Mouse (Mus musculus) gastrocnemius, adult 18-20 months (tissue): ENCODE measurements at regions not wholly inside any gene's neighbourhood (a gene's known extent, or its start where the extent isn't known, plus 50 kb on each side); places are given as distances from the start of the nearest gene placed in this dataset.

Experiments used
- DNase-seq: peaks from one replicate; pipeline ENCODE4 v3.0.0; 2021; ENCODE audit warnings: low spot score

DNA sequence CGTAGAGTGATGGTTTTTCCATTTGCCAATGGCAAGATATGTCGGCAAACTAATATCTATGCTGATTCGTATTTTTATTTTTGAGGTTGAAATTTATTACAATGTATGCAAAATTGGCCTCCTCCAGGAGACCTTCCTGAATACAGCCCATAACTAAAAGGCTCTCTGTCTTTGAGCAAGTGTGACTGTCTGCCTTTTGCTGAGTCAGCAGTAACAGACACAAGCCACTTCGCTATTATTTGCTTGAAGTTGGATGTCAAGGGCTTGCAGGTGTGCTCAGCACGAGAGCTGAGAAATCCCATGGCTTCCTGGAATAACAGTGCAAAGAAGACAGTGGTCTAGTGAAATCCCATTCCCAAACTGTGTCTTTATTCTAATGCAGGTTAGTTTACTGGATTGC lies 56.9 kb downstream of the Dmrt2 start:
- DNase-seq, result no peak

DNA sequence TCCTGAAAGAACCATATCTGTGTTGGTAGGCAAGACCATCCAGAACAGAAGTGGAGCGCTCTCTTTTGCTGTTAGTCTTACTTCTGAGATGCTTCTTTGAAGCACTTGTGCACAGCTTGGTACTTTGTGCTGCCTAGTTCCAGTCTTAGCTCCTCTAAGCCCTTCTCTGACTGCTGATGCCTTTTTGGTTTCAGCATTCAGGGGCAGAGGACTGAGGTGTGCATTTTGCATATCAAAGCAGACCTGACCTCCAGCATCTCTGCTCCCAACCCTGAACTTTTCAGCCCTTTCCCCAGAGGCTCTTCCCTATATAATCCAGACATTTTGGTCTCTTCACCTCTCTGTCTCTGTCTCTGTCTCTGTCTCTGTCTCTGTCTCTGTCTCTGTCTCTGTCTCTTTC lies 57.4 kb downstream of the Dmrt2 start:
- DNase-seq, result no peak

DNA sequence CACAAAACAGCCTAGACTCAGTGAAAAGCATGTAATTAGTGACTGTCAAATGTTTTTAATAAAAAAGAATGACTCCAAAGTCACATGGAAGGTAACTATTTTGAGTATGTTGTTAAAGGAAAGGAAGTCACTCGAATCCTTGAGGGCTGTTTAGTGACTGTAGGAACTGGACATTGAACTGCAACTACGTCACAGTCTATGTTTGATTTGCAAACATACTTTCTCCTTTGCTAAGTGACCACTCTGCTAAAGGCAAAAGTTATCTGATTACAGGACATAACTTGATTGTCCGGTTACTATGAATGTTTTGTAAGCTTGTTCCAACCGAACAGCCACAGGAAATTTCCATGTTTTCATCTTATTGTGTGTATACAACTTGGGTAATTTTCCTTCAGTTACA lies 106.2 kb downstream of the Dmrt2 start:
- DNase-seq, result no peak

DNA sequence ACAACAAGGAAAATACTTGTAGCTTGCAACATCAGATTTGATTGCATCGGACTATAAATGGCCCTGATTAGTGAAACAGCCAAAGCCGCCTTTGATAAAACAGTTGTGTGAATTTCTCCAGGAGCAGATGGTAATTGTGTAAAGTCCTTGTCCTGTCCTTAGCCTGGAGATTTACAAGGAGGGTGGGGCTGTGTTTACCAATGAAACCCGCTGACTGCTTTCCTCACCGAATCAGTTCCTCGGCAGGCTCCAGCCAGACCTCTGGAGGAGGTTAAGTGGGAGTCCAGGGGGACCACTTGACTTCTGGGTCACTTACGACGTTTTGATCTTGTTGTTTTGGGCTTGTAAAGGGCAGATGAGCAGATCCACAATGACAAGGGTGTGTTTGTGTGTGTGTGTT lies 107.1 kb downstream of the Dmrt2 start:
- no peak for DNase-seq

DNA sequence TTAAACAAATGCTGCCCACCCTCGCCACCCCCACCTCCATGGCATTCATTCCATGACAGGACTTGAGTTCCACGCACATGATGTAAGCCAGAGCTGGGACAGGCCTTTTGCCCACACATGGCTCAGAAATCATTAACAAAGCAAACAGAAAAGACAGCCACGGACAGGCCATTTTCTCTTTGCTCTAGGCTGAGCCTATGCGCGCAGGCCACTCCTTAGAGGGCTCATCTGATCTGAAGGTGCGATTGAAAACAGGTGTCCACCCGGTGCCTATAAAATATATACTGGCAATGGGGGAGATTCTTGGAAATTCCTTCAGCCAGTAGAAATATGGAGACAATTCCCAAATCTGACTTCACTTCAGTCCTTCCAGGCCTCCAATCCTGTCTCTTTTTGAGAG lies 109.1 kb downstream of the Dmrt2 start:
- DNase-seq, result no peak

DNA sequence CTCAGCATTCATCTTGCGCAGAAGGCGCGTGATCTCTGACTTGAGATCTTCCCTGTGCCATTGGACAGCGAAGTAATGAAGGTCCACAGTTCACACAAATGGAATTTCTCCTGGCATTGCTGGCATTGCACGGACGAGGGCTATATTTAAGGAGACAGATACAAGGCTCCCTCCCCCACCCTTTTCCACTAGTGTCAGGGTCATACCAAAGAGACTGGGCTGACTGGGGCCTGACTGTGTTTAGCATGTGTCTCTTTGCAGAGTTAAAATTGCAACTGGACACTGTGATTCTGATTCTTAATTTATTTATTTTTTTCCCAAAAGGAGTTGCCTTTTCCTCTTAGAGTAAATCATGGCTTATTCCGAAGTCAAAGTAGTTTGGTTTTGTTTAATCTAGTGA lies 130.5 kb downstream of the Dmrt2 start:
- no peak for DNase-seq

DNA sequence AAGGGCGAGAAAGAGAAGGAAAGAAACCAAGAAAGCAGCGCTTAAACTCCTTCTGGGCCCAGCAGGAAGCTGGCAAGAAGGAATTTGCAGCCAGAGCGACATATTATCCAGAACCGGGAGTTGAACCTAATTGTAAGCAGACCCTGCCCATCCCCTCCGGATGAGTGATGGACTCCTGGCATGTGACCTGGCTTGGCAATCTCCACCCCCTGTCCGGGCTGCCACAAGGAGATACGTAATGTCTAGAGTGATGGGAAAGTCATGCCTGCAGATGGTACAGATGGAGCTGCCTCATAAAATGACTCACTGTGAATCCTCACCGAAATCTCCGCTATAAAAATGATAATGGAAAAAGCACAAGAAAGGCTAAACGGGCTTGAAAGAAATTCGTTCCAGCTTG lies 133.1 kb downstream of the Dmrt2 start:
- DNase-seq, result no peak

DNA sequence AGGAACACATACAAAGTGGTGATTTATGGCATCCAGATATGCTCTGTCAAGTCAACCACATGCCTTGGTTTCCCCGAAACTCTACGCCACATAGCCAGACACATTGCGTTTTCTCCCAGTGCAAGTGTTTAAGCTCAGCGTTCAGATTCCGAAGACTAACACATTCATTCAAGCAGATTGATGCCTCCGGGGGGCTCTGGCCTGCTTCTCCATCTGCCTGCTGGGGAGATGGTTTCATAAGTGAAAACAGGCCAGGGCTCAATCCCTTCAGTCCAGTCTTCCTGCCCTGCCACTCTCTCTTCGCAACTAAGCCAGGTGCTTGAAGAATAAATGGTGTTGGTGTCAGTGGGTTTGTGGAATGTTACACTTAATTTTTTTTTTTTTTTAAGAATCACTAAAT lies 141.4 kb downstream of the Dmrt2 start:
- no peak for DNase-seq

DNA sequence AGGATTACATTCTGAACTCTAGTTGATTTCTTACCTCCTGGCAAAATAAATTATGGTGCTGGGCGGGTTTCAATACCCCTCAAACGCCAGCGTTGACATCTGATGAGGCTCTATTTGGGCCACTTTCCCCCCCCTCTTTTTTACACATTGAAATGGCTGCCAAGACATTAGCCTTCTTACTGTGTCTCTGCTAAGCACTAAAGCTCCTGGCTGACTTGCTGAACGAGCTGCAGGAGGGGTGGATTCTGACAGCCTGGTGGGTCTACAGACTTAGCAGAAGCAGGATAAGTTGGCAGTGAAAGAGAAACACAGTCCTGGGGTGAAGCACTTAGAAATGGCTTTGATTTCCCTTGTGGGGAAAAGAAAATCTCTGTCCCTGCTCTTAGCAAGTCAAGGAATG lies 172.9 kb downstream of the Dmrt2 start:
- no peak for DNase-seq

DNA sequence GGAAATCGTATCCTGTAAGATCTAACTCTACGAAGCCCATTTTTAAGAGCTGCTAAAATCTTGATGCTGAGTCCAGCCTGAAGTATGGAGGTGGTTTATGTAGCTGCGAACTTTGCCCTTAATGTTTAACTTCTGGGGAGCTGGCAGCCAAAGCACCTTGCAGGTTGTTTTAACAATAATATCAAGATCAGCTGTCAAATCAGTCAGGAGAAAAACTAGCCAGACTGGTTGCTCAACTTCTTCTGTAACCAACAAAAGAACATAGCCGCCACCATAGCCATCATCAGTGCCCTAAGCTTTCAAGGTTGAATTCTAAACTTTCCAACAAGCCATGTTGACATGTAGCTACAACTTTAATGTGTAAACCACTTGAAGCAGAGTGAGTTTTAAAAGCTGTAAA lies 184.1 kb downstream of the Dmrt2 start:
- DNase-seq, result no peak

DNA sequence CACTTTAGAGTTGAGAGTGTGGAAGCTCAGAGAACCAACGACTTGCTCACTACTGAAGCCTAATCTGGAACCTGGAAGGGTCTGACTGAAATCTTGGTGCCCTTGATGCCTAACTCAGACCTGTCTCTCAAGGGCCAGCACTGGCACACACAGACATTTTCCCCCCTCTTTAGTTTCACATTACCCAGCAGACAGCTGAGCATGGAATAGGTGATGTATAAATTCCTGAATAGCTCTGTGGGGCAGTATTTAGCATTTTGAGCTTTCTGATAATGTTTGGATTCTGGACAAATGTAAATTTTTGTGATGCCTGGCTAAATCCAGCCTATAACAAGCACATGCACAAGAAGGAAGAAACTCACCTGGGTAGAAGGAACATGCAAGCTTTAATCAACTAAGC lies 191.1 kb downstream of the Dmrt2 start:
- DNase-seq, result no peak

DNA sequence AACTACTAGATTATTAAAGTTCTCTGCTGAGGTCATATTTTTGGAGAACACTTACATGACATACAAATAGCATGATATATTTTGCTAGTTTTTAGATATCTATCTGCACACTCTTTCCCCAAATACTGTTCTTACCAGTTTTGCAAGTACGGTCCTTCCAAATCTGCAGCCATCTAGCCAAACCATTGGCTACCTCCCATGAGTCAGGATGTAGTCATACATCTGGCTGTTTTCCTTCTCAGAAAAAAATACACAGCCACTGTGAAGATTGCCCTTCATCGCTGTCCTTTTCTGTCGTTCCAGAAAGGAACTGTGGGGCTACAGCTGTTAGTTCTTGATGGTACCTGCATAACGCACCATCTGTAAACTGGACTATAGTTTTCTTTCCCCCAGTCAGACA lies 234.5 kb downstream of the Dmrt2 start:
- peak; percentile 32 for DNase-seq

DNA sequence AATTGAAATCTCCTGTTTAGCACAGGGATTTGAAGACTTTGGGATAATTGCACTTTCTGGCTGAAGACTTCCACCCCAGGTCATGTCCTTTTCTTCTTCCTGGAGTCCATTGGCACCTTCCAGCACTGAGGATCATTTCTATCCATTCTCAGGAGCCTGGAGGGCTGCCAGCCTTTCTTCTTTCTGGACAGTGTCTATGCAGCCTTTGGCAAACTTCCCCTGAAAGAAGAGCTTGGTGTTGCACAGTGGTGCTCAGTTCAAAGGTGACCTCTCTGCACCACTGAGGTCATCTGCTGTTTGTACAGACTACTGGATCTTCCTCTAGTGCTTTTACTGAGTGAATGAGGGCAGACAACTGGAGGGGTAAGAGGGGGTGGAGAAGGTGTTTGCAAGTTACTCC lies 249.8 kb downstream of the Dmrt2 start:
- peak; percentile 15 for DNase-seq

DNA sequence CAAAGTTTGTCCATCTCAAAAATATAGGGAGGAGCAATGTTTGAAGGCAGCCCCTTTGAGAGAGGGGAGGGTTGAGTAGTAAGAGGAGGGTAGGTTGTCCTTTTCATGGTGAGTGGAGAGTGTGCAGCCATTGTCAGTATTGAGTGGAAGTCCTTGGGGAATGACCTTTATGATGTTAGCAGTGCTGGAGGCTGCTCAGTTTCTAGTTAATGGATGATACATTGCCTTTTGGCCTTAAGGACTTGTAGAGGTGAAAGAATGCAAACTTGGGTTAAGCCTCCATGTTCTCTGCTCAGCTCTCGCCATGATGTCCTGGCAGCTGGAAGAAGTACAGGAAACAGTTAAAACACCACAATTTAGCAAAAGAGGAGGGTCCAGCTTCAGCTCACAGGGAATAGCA lies 250.6 kb downstream of the Dmrt2 start:
- DNase-seq, result no peak

DNA sequence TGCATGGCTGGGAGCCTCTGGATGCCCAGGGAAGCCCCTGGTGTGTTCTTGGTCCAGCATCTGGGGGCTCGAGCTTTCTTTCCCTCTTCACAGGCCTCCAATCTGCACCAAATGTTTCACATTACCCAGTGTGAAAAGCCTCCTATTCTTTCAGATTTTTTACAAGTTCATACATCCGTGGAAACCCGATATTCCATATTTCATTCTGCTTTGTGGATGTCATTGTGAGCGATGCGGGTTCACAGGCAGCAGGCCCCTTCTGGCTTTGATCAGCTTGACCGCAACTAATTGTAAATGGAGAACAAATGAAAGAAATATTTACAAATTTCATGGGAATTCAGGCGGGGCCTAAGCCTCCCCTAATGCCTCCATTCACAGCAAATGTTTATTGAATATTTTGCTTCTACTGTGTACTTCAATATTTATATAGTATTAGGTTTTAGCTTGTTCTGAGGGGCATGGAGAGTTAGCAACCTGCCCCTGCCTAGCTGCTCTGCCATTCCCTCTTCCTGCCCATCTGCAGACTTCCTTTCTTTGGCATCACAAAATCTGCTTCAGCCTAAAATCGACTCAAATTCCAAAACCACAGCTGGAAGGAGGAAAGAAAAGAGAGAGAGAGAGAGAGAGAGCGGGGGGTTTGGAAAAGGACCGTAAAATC lies 251.6 kb downstream of the Dmrt2 start:
- no peak for DNase-seq

DNA sequence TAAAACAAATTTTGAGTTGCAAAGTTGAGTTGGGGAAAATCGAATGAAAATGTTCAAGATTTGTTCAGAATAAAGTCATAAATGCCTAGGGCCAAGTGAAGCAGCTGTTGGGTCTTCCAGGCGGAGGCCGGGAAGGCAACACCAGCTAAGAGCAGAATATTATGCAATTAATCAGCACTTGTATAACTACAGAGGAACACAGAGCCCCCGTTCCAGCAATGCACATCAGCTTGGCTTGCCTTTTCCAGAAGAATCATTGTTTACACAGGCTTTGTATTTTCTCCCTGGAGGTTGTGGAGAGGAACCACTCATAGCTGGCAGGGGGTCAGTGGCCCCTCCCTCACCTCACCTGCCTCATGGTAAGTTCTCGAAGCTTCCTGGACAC lies 252.2 kb downstream of the Dmrt2 start:
- DNase-seq, result peak; percentile 28

DNA sequence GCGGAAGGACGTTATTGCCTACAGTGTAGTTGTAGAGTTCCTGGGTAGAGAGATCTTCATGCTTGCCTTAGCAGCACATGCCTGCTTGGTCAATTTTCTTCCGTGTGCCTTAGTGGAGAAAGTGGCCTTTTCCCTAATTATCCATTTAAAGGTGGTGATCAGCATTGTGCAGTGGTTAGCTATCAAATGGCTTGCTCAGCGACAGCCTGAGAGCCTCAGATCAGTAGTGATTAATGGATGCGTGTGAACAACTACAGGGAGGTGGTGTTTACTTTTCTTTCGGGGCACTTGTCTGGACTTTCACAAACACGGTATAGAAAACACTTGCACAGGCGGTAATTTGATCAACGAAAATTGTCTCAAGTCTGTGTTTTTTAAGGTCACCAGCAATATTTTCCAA lies 255.0 kb downstream of the Dmrt2 start:
- no peak for DNase-seq

DNA sequence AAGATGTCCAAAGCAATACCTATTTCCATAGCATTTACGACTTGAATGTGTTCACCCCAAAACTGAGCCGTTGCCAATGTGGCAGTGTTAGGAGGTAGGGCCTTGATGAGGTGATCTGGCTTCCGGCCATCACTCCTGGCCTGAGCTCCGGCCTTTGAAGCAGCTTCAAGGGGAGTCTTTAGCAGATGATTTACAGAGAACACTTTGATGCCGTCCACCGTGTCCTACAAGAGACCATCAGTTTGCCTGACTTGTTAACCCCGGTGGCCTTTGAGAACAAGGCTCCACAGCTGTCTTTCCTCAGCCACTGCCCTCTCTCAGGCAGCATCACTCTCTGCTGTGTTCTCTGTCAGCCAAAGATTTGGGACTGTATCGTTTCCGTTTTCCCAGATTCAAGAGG lies 265.1 kb downstream of the Dmrt2 start:
- DNase-seq, result no peak

DNA sequence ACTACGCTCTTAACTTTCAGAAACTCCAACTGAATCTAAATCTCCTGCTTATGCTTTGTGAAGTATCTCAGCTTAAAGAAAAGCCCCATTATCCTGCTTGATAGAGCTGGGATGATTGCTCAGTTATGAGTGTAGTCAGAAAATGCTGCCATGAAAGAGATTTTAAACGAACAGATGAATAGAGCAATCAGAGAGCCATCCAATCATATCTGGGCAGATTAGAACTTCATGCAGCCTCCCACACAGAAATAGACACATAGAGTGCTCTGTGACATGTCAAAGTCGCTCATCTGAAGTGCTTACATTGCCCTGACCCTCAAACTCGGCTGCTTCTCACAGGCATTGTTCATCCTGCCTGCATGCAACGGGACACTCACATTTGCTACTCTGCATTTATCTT lies 299.0 kb downstream of the Dmrt2 start:
- DNase-seq, result no peak

DNA sequence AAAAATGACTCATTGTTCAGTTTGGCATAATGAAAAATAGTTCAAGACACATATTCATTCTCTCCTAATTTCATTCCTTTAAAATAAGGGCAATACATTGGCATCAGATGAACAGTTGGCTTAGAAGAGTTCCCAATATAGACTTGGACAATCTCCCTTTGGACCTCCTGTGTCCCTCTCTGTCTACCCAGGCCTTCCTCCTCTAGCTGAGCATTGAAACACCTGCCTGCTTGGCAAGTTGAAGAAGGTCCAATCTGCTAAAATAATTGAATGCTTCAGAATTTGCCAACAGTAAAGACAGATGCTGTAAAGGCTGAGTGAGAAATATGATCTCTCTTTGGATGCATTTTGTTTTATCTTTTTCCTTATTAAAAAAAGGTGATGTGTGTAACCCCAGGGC lies 303.0 kb downstream of the Dmrt2 start:
- no peak for DNase-seq

DNA sequence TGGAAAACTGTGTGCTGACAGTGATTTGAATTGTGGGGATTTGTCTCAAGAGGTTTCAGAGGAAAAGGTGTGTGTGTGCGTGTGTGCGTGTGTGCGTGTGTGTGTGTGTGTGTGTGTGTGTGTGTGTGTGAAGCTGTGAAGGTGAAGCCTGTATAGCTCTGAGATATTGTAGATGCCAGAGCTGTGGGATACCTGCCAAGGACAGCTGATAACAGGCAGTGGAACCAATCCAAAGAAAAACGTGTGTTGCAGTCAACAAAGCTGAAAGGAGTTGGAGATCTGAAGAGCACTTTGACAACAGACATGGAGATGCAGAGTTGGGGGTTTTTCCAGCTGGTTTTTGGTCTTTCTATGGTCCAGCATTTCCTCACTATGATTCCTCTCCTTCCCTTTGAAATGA lies 308.1 kb downstream of the Dmrt2 start:
- DNase-seq, result no peak

DNA sequence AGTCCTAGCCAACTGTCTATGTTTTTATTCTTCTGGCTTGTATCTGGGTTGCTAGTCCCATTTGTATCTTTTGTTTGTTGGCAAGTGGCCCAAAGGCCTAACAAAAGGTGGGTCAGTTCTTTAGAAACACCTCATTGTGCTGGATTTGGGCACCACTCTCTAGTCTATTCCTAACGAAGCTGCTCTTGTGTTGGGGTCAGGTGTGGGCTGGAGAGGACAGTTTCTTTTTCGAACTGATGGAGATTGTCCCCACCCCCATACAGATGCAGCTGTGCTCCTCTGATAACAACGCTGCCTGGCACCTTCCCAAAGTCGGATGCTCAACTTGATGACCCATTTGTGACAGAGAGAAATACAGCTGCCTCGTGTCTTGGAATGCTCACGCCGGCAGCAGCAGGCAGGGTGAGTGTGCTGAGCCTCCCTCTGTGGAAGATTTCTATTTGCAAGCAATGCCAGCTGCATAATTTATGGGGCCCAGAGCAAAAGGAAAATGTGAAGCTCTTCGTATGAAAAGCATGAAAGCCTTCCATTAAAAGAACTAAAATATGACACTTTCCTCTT lies 342.5 kb downstream of the Dmrt2 start:
- DNase-seq, result no peak

DNA sequence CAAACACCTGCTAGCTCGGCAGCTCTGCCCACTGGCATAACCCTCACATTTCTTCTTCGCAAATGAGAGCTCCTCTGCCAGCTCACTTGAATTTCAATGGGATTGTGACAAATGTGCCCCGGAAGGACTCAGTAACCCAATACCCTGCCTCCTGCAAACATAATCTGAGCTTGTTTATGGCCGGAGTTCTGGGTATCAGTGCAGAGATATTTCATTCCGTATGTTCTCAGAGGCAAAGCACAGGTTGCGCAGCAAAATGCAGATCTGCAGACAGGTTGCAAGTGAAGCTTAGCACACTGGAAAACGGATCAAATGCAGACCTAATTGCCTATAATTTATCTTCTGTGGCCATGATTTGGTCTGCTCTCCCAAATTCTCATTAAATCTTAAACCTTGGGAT lies 348.9 kb downstream of the Dmrt2 start:
- DNase-seq, result no peak

DNA sequence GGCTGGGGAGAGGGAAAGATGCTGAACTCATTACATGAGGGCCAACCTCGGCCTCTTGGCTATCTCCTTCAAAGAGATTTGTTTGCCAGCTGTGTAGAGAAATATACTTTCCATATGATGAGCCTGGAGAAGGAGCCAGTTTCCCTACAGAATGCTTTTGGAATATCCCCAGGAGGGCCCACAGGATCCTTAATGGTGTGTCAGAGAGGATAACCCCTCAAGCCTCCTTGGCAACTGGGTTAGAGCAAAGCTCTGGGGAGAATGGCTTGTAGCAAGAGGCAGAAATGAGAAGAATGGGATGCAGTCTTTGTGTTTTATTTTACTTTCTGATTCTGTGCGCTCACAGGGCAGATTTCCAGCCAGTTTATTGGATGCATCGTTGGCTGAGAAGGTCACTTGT lies 353.9 kb downstream of the Dmrt2 start:
- peak; percentile 16 for DNase-seq
